Mouse (Mus musculus): ENCODE results near the gene Hist1h2an. TPM values are rescaled to one million over a fixed set of nuclear protein-coding genes. Genes with fewer than 3 reads are reported as not detected.

Gene Hist1h2an
- polyA plus RNA-seq, 1 experiment = 6.8 TPM

DNA sequence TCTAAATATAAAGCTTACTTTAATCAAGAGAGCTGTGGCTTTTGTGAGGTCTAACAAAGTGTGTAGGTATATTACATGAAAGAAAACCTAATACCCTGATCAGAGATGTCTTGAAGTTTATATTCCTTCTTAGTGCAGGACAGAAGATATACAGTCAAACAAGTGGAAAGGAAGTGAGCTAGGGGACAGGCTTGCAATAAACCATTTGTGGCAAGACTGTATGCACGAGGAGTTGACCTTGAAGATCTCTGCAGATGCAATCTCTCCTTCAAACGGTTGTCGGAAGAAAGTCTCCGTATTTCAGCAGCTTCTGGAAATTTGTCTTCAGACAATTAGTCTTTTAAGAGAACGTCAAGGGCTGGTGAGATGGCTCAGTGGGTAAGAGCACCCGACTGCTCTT is 2.9 kb upstream of the Hist1h2an start:
- H3K27me3 ChIP-seq (ENCODE audit: control insufficient read depth, insufficient read depth, insufficient read length) = no peaks in the 10 kb centered on the region
- TF ChIP-seq TCF3 (IDR thresholded peaks at IDR 0.05; ENCODE audit: insufficient read length, low read depth) = no peak
- TF ChIP-seq MAX (IDR thresholded peaks at IDR 0.05; ENCODE audit: low read depth) = no peak
- no peaks in the 10 kb centered on the region for H3K36me3 ChIP-seq (ENCODE audit: control insufficient read depth, insufficient read depth)
- H3K4me2 ChIP-seq (ENCODE audit: low read depth) = no peak overlapping the region
- H3K79me2 ChIP-seq (ENCODE audit: control insufficient read depth, insufficient read depth) = no peaks in the 10 kb centered on the region
- no peak overlapping the region for H3ac ChIP-seq (ENCODE audit: control insufficient read depth, insufficient read length)
- no peak overlapping the region for H3K4me3 ChIP-seq

DNA sequence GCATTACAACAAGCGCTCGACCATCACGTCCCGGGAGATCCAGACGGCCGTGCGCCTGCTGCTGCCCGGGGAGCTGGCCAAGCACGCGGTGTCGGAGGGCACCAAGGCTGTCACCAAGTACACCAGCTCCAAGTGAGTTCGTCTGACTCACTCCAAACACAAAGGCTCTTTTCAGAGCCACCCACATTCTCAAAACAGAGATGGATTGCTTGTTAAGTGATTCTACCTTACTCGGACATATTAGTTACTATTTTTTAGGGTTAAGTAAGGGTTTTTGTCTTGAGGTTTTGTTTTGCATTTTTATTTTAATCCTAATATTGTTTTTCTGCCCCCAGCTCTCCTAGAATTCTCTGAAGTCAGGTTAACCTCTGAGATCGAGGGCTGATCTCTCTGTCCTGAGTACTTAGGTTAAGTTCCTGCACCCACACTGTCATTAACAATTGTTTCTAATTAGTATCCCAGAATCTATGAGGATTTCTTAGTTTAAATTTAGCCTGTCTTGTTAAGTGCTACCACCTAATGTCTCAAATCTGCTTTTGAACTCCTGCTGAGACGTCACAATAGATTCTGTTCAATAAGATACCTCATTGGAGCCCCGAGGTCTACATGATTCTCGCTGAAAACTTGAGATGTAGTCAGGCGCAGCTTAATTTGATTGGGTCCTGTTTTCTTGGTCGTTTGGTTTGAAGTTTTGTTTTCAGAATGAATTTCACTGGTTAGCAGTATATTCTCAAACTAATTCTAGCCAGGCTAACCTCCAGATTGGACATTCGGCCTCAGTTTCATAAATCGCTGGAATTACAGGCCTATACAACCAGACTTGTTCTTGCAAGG is 959 bp upstream of the Hist1h2an start:
- Histone ChIP-seq H3K36me3 (ENCODE audit: control insufficient read depth, insufficient read depth) (no peaks in the 10 kb centered on the region), H3K4me2 (ENCODE audit: low read depth) (peak overlapping the region; percentile 70), H3K79me2 (ENCODE audit: control insufficient read depth, insufficient read depth) (no peaks in the 10 kb centered on the region), H3K4me3 (peak overlapping the region; percentile 12), H3K27me3 (ENCODE audit: control insufficient read depth, insufficient read depth, insufficient read length) (no peaks in the 10 kb centered on the region), H3ac (ENCODE audit: control insufficient read depth, insufficient read length) (no peak overlapping the region)
- TF ChIP-seq MYOG (IDR thresholded peaks at IDR 0.05; ENCODE audit: control insufficient read depth in 1 of 3, insufficient read depth in 1 of 3, insufficient read length in 2 of 3, low read depth in 2 of 3) (no peak), E2F4 (IDR thresholded peaks at IDR 0.05; ENCODE audit: insufficient read depth) (no peak), REST (IDR thresholded peaks at IDR 0.05; ENCODE audit: insufficient read depth, insufficient read length) (no peak), POLR2A (IDR thresholded peaks at IDR 0.05; ENCODE audit: insufficient read length, low read depth) (no peak)

DNA sequence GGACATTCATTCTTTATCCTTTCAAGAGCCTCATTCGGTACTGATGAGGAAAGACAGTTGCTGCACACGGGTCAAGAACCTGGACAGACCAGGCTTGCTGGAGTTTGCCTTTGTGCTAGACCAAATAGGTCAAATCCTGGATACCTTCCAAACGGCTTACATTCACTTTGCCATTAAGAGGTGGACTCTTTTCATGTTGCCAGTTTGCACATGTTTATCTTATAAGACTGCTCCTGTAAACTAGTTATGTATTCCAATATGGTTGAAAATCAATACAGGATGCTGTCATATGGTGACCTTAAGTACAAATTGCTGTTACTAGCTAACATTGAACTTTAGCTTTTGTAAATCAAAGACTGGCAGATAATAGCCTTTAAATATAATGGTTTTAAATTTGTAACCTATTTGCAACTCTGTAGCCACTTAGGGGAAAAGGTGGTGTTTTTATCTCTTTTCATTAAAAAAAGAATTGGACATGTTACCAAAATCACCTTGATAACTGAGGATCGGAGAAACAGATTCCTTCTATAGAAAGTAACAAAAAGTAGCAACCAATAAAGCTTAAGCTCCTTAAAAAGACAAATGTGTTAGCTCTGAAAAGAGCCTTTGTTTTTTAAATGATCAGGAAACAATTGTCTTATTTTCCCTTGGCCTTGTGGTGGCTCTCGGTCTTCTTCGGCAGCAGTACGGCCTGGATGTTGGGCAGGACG is 674 bp downstream of the Hist1h2an start:
- H3K79me2 ChIP-seq (ENCODE audit: control insufficient read depth, insufficient read depth) = no peaks in the 10 kb centered on the region
- H3K4me2 ChIP-seq (ENCODE audit: low read depth) = peak overlapping the region; percentile 68
- TF ChIP-seq POLR2A (IDR thresholded peaks at IDR 0.05; ENCODE audit: insufficient read length, low read depth) = peak; percentile 58
- peak; percentile 88 for TF ChIP-seq POLR2AphosphoS2 (IDR thresholded peaks at IDR 0.05; ENCODE audit: insufficient read length, low read depth)
- TF ChIP-seq TCF12 (IDR thresholded peaks at IDR 0.05; ENCODE audit: insufficient read depth, poor library complexity, severe bottlenecking) = no peak
- H3K27me3 ChIP-seq (ENCODE audit: control insufficient read depth, insufficient read depth, insufficient read length) = no peaks in the 10 kb centered on the region
- no peak overlapping the region for H3ac ChIP-seq (ENCODE audit: control insufficient read depth, insufficient read length)
- peak overlapping the region; percentile 12 for H3K4me3 ChIP-seq
- no peaks in the 10 kb centered on the region for H3K36me3 ChIP-seq (ENCODE audit: control insufficient read depth, insufficient read depth)

DNA sequence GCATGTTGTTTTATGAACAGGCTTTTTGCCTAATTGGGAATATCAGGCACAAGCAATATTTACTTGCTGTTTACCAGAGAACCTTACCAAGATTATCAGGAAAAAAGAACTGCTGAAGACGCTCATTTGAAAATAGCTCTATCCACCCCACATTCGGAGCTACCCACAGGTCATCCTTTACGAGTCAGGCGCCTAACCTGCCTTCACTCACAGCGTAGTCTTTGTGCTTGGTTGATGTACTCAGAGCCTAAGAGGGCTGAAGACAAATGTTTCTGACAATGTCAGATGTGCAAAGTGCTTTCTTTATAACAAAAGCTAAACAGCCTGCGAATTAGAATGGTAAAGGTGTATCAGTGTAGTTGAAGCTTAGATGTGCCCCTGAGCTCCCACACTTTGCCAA is 2.7 kb downstream of the Hist1h2an start:
- Histone ChIP-seq H3K4me3 (peak overlapping the region; percentile 18), H3K4me2 (ENCODE audit: low read depth) (peak overlapping the region; percentile 85), H3ac (ENCODE audit: control insufficient read depth, insufficient read length) (no peak overlapping the region), H3K36me3 (ENCODE audit: control insufficient read depth, insufficient read depth) (no peaks in the 10 kb centered on the region), H3K79me2 (ENCODE audit: control insufficient read depth, insufficient read depth) (no peaks in the 10 kb centered on the region), H3K27me3 (ENCODE audit: control insufficient read depth, insufficient read depth, insufficient read length) (no peaks in the 10 kb centered on the region)
- TF ChIP-seq TCF3 (IDR thresholded peaks at IDR 0.05; ENCODE audit: insufficient read length, low read depth) = no peak
- TF ChIP-seq POLR2A (IDR thresholded peaks at IDR 0.05; ENCODE audit: insufficient read length, low read depth) = no peak
- no peak for TF ChIP-seq USF1 (IDR thresholded peaks at IDR 0.05; ENCODE audit: low read depth)
- TF ChIP-seq MAX (IDR thresholded peaks at IDR 0.05; ENCODE audit: low read depth) = no peak
- no peak for TF ChIP-seq MYOD1 (IDR thresholded peaks at IDR 0.05; ENCODE audit: control insufficient read depth in 1 of 3, insufficient read length in 2 of 3, low read depth in 2 of 3)
- no peak for TF ChIP-seq MYOG (IDR thresholded peaks at IDR 0.05; ENCODE audit: control insufficient read depth in 1 of 3, insufficient read depth in 1 of 3, insufficient read length in 2 of 3, low read depth in 2 of 3)
- no peak for TF ChIP-seq SRF (IDR thresholded peaks at IDR 0.05; ENCODE audit: control insufficient read depth, insufficient read length, low read depth)
- no peak for TF ChIP-seq E2F4 (IDR thresholded peaks at IDR 0.05; ENCODE audit: insufficient read depth)
- TF ChIP-seq CEBPB (IDR thresholded peaks at IDR 0.05; ENCODE audit: insufficient read depth, poor library complexity, severe bottlenecking) = no peak
- TF ChIP-seq POLR2AphosphoS2 (IDR thresholded peaks at IDR 0.05; ENCODE audit: insufficient read length, low read depth) = no peak
- no peak for TF ChIP-seq TCF12 (IDR thresholded peaks at IDR 0.05; ENCODE audit: insufficient read depth, poor library complexity, severe bottlenecking)
- no peak for TF ChIP-seq REST (IDR thresholded peaks at IDR 0.05; ENCODE audit: insufficient read depth, insufficient read length)

DNA sequence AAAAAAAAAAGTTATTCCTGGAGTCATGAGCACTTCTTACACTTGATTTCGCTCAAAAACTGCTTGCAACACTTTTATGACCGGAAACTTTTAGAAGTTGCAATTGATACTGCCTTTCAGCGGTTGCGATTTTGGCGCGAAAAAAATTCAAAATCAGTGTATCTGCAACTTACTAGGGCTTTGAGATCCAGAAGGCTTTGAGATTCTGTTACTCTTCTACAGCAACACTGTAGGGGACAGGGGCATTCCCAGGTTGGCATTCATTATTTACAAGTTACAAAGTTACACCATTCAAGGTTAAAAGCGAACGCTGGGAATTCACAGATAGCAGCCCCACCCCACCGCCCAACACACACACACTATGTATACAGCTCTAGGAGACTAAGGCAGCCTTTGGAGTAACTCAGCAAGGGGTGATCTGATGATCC is 3.3 kb downstream of the Hist1h2an start:
- peak overlapping the region; percentile 85 for H3K4me2 ChIP-seq (ENCODE audit: low read depth)
- H3K27me3 ChIP-seq (ENCODE audit: control insufficient read depth, insufficient read depth, insufficient read length) = no peaks in the 10 kb centered on the region
- TF ChIP-seq MAX (IDR thresholded peaks at IDR 0.05; ENCODE audit: low read depth) = no peak
- TF ChIP-seq CEBPB (IDR thresholded peaks at IDR 0.05; ENCODE audit: insufficient read depth, poor library complexity, severe bottlenecking) = 0 out of 2 replicates have a peak, but pooled peaks have one; percentile 5
- H3K79me2 ChIP-seq (ENCODE audit: control insufficient read depth, insufficient read depth) = no peaks in the 10 kb centered on the region
- no peaks in the 10 kb centered on the region for H3K36me3 ChIP-seq (ENCODE audit: control insufficient read depth, insufficient read depth)
- H3K4me3 ChIP-seq = peak overlapping the region; percentile 18
- no peak overlapping the region for H3ac ChIP-seq (ENCODE audit: control insufficient read depth, insufficient read length)

All from myocyte (in vitro differentiated cells).